ENCODE assay signal across 16 mouse cellular contexts in the genomic region with DNA sequence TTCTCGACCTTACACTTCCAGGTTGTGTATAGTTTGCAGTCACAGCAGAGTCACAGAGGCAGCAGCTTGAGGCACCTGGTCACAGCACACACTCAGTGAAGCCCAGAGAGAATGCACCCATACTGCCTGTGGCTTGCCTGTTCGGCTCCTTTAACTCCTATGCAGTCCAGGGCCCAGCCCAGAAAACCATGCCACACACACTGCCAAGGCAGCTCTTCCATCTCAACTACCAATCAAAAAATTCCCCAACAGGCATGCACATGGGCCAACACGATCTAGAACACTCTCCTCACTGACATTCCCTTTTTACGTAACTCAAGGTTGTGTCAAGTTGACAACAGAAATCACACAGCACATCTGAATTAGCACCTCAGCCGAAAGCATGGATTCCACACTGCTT.
DNase-seq lines count a peak whose midpoint lies in the region; ATAC-seq lines count a peak whose summit lies in the region.
"Had no signal": no experiment of that assay in that cellular context is flagged by ENCODE, and none has a peak within 500 bp of the region (broad histone marks: within the 10 kb centered on the region; RNA-seq: fewer than 3 reads in every experiment).

No protein-coding gene starts in this region.

- peak; percentile 66 for ATAC-seq in frontal cortex, adult (ENCODE audit: low TSS enrichment)
- ATAC-seq: forebrain, embryonic 13.5 days; forebrain, embryonic 15.5 days; forebrain, postnatal 0 days had no signal

- DNase-seq in frontal cortex, adult 2 months (ENCODE audit: extremely low spot score in 1 of 2, low spot score in 1 of 2): no peak
- DNase-seq in brain, adult 2 months (ENCODE audit: low read depth, low spot score): peak; percentile 36
- peak; percentile 20 for DNase-seq in gonadal fat pad, adult 2 months (ENCODE audit: low read depth)
- DNase-seq in gastrocnemius, adult 8-10 months (ENCODE audit: low spot score in 2 of 2): no peak
- no peak for DNase-seq in frontal cortex, postnatal 36 days (ENCODE audit: low spot score in 2 of 2)
- DNase-seq: adrenal gland, adult 2 months; adrenal gland, postnatal 10 days; adrenal gland, postnatal 25 days; cerebellum, adult 11-12 months; cerebellum, adult 8-10 months; cerebellum, adult 9-11 months; cerebellum, postnatal 25 days; forebrain, postnatal 0 days had no signal

Comparison
In these comparisons a context has a peak if more than half of its experiments do, and no peak if none do; other contexts are left out.
1. DNase-seq: peak in brain, adult 2 months (single experiment) and gonadal fat pad, adult 2 months (single experiment); none in frontal cortex, adult 2 months (0 of 2), gastrocnemius, adult 8-10 months (0 of 2) and frontal cortex, postnatal 36 days (0 of 2).